Mouse (Mus musculus): ENCODE measurements around the gene Peg3.

DNA sequence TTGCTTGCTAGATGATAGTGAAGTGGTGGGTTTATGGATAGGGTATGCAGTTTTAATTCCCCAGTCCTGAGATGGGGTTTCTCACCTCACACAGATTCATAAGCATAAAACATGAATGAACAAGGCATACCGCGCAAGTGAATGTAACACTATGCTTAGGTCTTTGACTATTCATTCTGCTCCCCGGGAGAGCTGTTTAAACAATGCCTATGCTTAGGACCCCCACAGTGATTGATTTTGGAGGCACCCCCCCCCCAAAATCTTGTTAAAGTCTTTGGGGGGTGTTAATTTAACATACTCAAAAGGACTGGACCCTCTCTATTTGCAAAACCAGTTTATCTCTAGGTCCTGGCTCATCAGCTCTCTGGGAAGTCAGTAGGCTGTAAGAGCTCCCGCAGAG lies 1.7 kb upstream of the Peg3 start:
- TF ChIP-seq CTCF (IDR thresholded peaks at IDR 0.05; ENCODE audit: insufficient read depth, low read depth, low read length) (no peak), POLR2A (IDR thresholded peaks at IDR 0.05; ENCODE audit: insufficient read depth, low read depth, low read length) (no peak)

Data from olfactory bulb, adult 2 months (tissue).